Mouse (Mus musculus) forebrain, embryonic 13.5 days (tissue): ENCODE measurements at regions not wholly inside any gene's neighbourhood (a gene's known extent, or its start where the extent isn't known, plus 50 kb on each side); places are given as distances from the start of the nearest gene placed in this dataset.

Source experiments
- ATAC-seq: fragments of 200-750 bp; cut with Nextera tagmentation; 2 replicates; pipeline ENCODE4 v1.8.0; 2017
- H3K27ac ChIP-seq: fragments of 300-500 bp; sonication (generic); 2 replicates; pipeline ENCODE4 v1.5.1; 2015; ENCODE audit warnings: inconsistent platforms, mild to moderate bottlenecking, moderate library complexity
- H3K27me3 ChIP-seq: fragments of 300-500 bp; sonication (generic); 2 replicates; pipeline ENCODE4 v1.6.1; 2015; ENCODE audit warnings: mild to moderate bottlenecking, inconsistent platforms
- H3K36me3 ChIP-seq: fragments of 300-500 bp; sonication (generic); 2 replicates; pipeline ENCODE4 v1.6.1; 2015; ENCODE audit warnings: mild to moderate bottlenecking, inconsistent platforms; ENCODE audit not compliant: poor library complexity, severe bottlenecking
- H3K4me1 ChIP-seq: fragments of 300-500 bp; sonication (generic); 2 replicates; pipeline ENCODE4 v1.6.1; 2015; ENCODE audit warnings: inconsistent platforms
- H3K4me2 ChIP-seq: fragments of 300-500 bp; sonication (generic); 2 replicates; pipeline ENCODE4 v1.6.1; 2015; ENCODE audit warnings: inconsistent platforms, mild to moderate bottlenecking, moderate library complexity
- H3K4me3 ChIP-seq: fragments of 300-500 bp; sonication (generic); 2 replicates; pipeline ENCODE4 v1.5.1; 2015; ENCODE audit warnings: mild to moderate bottlenecking, inconsistent platforms
- H3K9ac ChIP-seq: fragments of 300-500 bp; sonication (generic); 2 replicates; pipeline ENCODE4 v1.6.1; 2015; ENCODE audit warnings: mild to moderate bottlenecking, inconsistent platforms
- H3K9me3 ChIP-seq: fragments of 300-500 bp; sonication (generic); replicated peaks from 2 replicates; pipeline ENCODE4 v1.6.1; 2016; ENCODE audit warnings: inconsistent platforms
- WGBS: fragments of 180-500 bp; shearing (Covaris S2); methylation state at CpG from one replicate; pipeline ENCODE4 v1.1.7; 2015; 5-methylcytosine and 5-hydroxymethylcytosine counted together

GRCm38 (mm10) chr2:57847707-57848106 is 150.0 kb upstream of the Galnt5 start:
- Histone ChIP-seq H3K27me3 (no peaks in the 10 kb centered on the region), H3K36me3 (no peaks in the 10 kb centered on the region), H3K4me1 (peaks cover 26% of the 10 kb centered on the region), H3K4me3 (no peak overlapping the region), H3K4me2 (no peak overlapping the region), H3K27ac (no peak overlapping the region), H3K9ac (no peak overlapping the region), H3K9me3 (no peaks in the 10 kb centered on the region)
- 52% methylated on average over 4 of the region's 4 CpGs for WGBS
- ATAC-seq = no peak

GRCm38 (mm10) chr2:57849338-57850057 is 148.2 kb upstream of the Galnt5 start:
- Histone ChIP-seq H3K4me2 (peak overlapping the region; percentile 12; the same call in 1 of the 2 replicates), H3K9ac (no peak overlapping the region), H3K4me1 (peaks cover 26% of the 10 kb centered on the region), H3K9me3 (no peaks in the 10 kb centered on the region), H3K4me3 (no peak overlapping the region), H3K36me3 (no peaks in the 10 kb centered on the region), H3K27me3 (no peaks in the 10 kb centered on the region), H3K27ac (no peak overlapping the region)
- peak; percentile 65; the same call in 1 of the 2 replicates for ATAC-seq
- WGBS = 13% methylated on average over 4 of the region's 4 CpGs

GRCm38 (mm10) chr2:57850058-57850400 is 147.7 kb upstream of the Galnt5 start:
- peak overlapping the region; percentile 12; the same call in 1 of the 2 replicates for H3K4me2 ChIP-seq

DNA sequence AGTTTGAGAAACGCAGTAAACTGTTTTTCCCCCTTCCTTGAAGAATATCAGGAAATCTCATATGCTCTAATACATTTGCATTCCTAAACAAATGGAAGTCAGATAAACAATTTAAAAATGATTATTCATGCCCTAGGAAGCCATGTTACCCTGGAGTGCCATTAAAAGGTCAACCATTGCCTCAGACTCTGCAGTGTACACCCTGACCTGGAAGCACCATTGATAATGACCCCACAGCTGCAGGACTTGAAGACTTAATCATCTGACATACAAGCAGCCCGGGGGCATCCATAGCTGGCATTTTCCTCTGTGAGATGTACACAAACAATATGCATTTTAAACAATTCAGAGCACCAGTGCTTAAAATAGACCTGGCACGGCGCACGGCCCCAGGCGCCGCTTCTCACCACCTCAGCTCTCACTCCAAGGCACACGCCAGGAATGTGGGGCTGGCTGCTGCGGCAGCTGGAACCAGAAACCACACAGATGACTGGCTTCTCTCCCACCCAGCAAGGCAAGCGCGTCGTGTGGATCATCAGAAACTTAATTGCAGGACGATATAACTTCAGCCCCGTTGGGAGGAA is 141.1 kb upstream of the Galnt5 start:
- Histone ChIP-seq H3K4me3 (no peak overlapping the region), H3K27me3 (no peaks in the 10 kb centered on the region), H3K36me3 (no peaks in the 10 kb centered on the region), H3K27ac (no peak overlapping the region), H3K9me3 (no peaks in the 10 kb centered on the region), H3K4me1 (0 out of 2 replicates have a peak, but pooled peaks cover 5% of the 10 kb centered on the region), H3K9ac (no peak overlapping the region), H3K4me2 (no peak overlapping the region)
- WGBS = 74% methylated on average over 14 of the region's 14 CpGs
- ATAC-seq = 0 out of 2 replicates have a peak, but pooled peaks have one; percentile 48

More at GRCm38 (mm10) chr2:57850058-57850400, 147.7 kb upstream of the Galnt5 start:
- Histone ChIP-seq H3K4me3 (no peak overlapping the region), H3K27ac (no peak overlapping the region), H3K27me3 (no peaks in the 10 kb centered on the region), H3K36me3 (no peaks in the 10 kb centered on the region), H3K9me3 (no peaks in the 10 kb centered on the region), H3K9ac (no peak overlapping the region), H3K4me1 (peaks cover 26% of the 10 kb centered on the region)
- WGBS = 16% methylated on average over 5 of the region's 5 CpGs
- no peak for ATAC-seq

- no peak overlapping the region for H3K4me3 ChIP-seq
- no peak for ATAC-seq
- no peak overlapping the region for H3K27ac ChIP-seq
- no peaks in the 10 kb centered on the region for H3K27me3 ChIP-seq
- no peaks in the 10 kb centered on the region for H3K9me3 ChIP-seq
- no peaks in the 10 kb centered on the region for H3K36me3 ChIP-seq
- WGBS = 66% methylated on average over 1 of the region's 1 CpGs
- H3K4me1 ChIP-seq = no peaks in the 10 kb centered on the region
- no peak overlapping the region for H3K9ac ChIP-seq
- H3K4me2 ChIP-seq = no peak overlapping the region
These were observed 132.4 kb upstream of the Galnt5 start for GRCm38 (mm10) chr2:57865289-57865688.

GRCm38 (mm10) chr2:57868046-57868445 is 129.6 kb upstream of the Galnt5 start:
- H3K4me1 ChIP-seq = no peaks in the 10 kb centered on the region
- H3K9me3 ChIP-seq = no peaks in the 10 kb centered on the region
- H3K27me3 ChIP-seq = no peaks in the 10 kb centered on the region
- no peak overlapping the region for H3K4me2 ChIP-seq
- 76% methylated on average over 2 of the region's 2 CpGs for WGBS
- H3K36me3 ChIP-seq = no peaks in the 10 kb centered on the region
- H3K4me3 ChIP-seq = no peak overlapping the region
- ATAC-seq = no peak
- no peak overlapping the region for H3K9ac ChIP-seq
- H3K27ac ChIP-seq = no peak overlapping the region

DNA sequence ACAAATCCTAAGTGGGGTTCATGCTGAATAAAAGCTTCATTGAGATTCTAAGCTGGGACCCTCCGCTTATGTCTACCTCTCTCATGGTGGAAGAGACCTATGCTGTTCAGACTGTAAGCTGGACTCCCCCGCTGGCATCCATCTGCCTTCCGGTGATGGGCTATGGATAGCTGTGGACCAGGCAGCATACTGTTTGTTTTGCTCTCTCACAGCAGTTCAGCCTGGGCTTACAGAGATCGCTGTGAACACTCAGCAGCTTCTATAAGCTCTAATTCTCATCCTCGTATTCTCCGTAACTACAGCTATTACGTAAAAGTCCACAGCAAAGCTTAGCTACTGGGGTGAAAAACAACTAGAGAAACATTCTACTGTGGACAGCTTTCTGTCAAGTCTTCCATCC is 97.5 kb upstream of the Galnt5 start:
- Histone ChIP-seq H3K4me3 (no peak overlapping the region), H3K9me3 (no peaks in the 10 kb centered on the region), H3K27me3 (no peaks in the 10 kb centered on the region), H3K27ac (peak overlapping the region; percentile 60; the same call in 1 of the 2 replicates), H3K4me1 (peaks cover 10% of the 10 kb centered on the region; the same call in 1 of the 2 replicates), H3K9ac (no peak overlapping the region), H3K36me3 (no peaks in the 10 kb centered on the region), H3K4me2 (no peak overlapping the region)
- ATAC-seq = peak; percentile 41; the same call in 1 of the 2 replicates
- 96% methylated on average over 7 of the region's 7 CpGs for WGBS

DNA sequence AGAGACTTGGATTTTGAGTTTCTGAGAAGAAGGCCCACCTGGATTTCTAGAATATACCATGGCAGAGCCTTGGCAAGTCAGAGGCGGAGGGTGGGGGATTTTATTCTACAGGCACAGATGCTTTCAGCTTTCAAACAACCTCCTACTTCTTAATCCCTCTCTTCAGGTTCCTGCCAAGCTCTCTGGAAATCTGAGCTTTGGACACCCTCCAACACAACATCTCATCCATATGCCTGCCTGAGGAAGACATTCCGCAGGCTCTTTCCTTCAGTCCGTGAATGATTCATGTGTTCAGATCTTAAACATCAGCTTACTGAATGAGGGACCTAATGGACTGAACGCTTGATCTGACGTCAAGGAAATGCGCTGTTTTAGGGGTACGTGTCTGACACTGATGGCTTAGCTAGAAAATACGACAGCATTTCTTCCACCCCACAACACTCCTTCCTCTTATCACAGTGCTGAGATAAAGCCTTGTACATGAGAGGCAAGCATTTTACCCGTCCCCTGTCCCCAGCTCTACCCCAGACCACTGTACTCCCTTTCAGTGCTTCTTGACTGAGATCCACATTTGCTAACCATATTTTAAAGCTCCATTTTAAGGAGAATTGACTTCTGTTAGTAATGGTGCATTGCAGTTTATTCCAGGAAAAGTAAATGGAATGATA is 97.0 kb upstream of the Galnt5 start:
- no peaks in the 10 kb centered on the region for H3K27me3 ChIP-seq
- H3K36me3 ChIP-seq = no peaks in the 10 kb centered on the region
- ATAC-seq = peak; percentile 91
- peak overlapping the region; percentile 60; the same call in 1 of the 2 replicates for H3K27ac ChIP-seq
- peaks cover 10% of the 10 kb centered on the region; the same call in 1 of the 2 replicates for H3K4me1 ChIP-seq
- 52% methylated on average over 9 of the region's 9 CpGs for WGBS
- no peak overlapping the region for H3K4me2 ChIP-seq
- H3K9me3 ChIP-seq = no peaks in the 10 kb centered on the region
- H3K9ac ChIP-seq = no peak overlapping the region
- H3K4me3 ChIP-seq = no peak overlapping the region

GRCm38 (mm10) chr2:57905184-57905583 is 92.5 kb upstream of the Galnt5 start:
- H3K36me3 ChIP-seq = no peaks in the 10 kb centered on the region
- WGBS = 94% methylated on average over 2 of the region's 2 CpGs
- no peak for ATAC-seq
- H3K27ac ChIP-seq = no peak overlapping the region
- peaks cover 8% of the 10 kb centered on the region; the same call in 1 of the 2 replicates for H3K4me1 ChIP-seq
- H3K9me3 ChIP-seq = no peaks in the 10 kb centered on the region
- no peak overlapping the region for H3K4me2 ChIP-seq
- H3K4me3 ChIP-seq = no peak overlapping the region
- H3K9ac ChIP-seq = no peak overlapping the region
- H3K27me3 ChIP-seq = no peaks in the 10 kb centered on the region

GRCm38 (mm10) chr2:57906939-57907338 is 90.7 kb upstream of the Galnt5 start:
- ATAC-seq = peak; percentile 94
- Histone ChIP-seq H3K9ac (no peak overlapping the region), H3K27me3 (no peaks in the 10 kb centered on the region), H3K27ac (no peak overlapping the region), H3K4me3 (no peak overlapping the region), H3K9me3 (no peaks in the 10 kb centered on the region), H3K4me2 (no peak overlapping the region), H3K36me3 (no peaks in the 10 kb centered on the region), H3K4me1 (no peaks in the 10 kb centered on the region)
- WGBS = 78% methylated on average over 5 of the region's 5 CpGs

- Histone ChIP-seq H3K36me3 (no peaks in the 10 kb centered on the region), H3K9ac (no peak overlapping the region), H3K4me2 (no peak overlapping the region), H3K27ac (no peak overlapping the region), H3K4me3 (no peak overlapping the region), H3K9me3 (no peaks in the 10 kb centered on the region), H3K4me1 (no peaks in the 10 kb centered on the region), H3K27me3 (no peaks in the 10 kb centered on the region)
- 75% methylated on average over 4 of the region's 4 CpGs for WGBS
- peak; percentile 48; the same call in 1 of the 2 replicates for ATAC-seq
These were observed 88.0 kb upstream of the Galnt5 start for GRCm38 (mm10) chr2:57909706-57910105.

GRCm38 (mm10) chr2:57916375-57917023 is 81.2 kb upstream of the Galnt5 start:
- no peak overlapping the region for H3K9ac ChIP-seq
- no peaks in the 10 kb centered on the region for H3K9me3 ChIP-seq
- no peaks in the 10 kb centered on the region for H3K36me3 ChIP-seq
- 41% methylated on average over 15 of the region's 15 CpGs for WGBS
- peaks cover 9% of the 10 kb centered on the region for H3K4me1 ChIP-seq
- no peak overlapping the region for H3K27ac ChIP-seq
- H3K4me3 ChIP-seq = no peak overlapping the region
- H3K27me3 ChIP-seq = no peaks in the 10 kb centered on the region
- no peak overlapping the region for H3K4me2 ChIP-seq
- ATAC-seq = peak; percentile 89
